Mouse (Mus musculus): ENCODE measurements around the gene Eml1.

Eml1 gene

GRCm38 (mm10) chr12:108370596-108371428 is at the start of gene Eml1:
TSS of gene Eml1 (plus strand) at chr12:108370957.
- DNase-seq (ENCODE audit: low spot score), result peak; percentile 84

GRCm38 (mm10) chr12:108326401-108326800 is 44.4 kb upstream of the Eml1 start:
- no peak for DNase-seq (ENCODE audit: low spot score)

- no peak for DNase-seq (ENCODE audit: low spot score)
Observed at GRCm38 (mm10) chr12:108327889-108328491, 42.8 kb upstream of the Eml1 start.

- DNase-seq (ENCODE audit: low spot score), result peak; percentile 88
Observed at GRCm38 (mm10) chr12:108333056-108333455, 37.7 kb upstream of the Eml1 start.

GRCm38 (mm10) chr12:108333481-108333882 is 37.3 kb upstream of the Eml1 start:
- DNase-seq (ENCODE audit: low spot score), result no peak

GRCm38 (mm10) chr12:108333895-108334445 is 36.8 kb upstream of the Eml1 start, which contains the start of gene Cyp46a1:
TSS of gene Cyp46a1 (plus strand) at chr12:108334381.
- peak; percentile 99 for DNase-seq (ENCODE audit: low spot score)

GRCm38 (mm10) chr12:108334529-108334928 is 36.2 kb upstream of the Eml1 start:
- DNase-seq (ENCODE audit: low spot score), result no peak

- DNase-seq (ENCODE audit: low spot score), result peak; percentile 22
Observed at GRCm38 (mm10) chr12:108338572-108339190, 32.1 kb upstream of the Eml1 start.

GRCm38 (mm10) chr12:108348151-108348550 is 22.6 kb upstream of the Eml1 start:
- DNase-seq (ENCODE audit: low spot score), result no peak

- no peak for DNase-seq (ENCODE audit: low spot score)
Observed at GRCm38 (mm10) chr12:108349026-108349425, 21.7 kb upstream of the Eml1 start.

GRCm38 (mm10) chr12:108350931-108351330 is 19.8 kb upstream of the Eml1 start:
- no peak for DNase-seq (ENCODE audit: low spot score)

GRCm38 (mm10) chr12:108352371-108353136 is 18.2 kb upstream of the Eml1 start:
- no peak for DNase-seq (ENCODE audit: low spot score)

- DNase-seq (ENCODE audit: low spot score), result no peak
Observed at GRCm38 (mm10) chr12:108354284-108354683, 16.5 kb upstream of the Eml1 start.

- no peak for DNase-seq (ENCODE audit: low spot score)
Observed at GRCm38 (mm10) chr12:108355271-108355670, 15.5 kb upstream of the Eml1 start.

- no peak for DNase-seq (ENCODE audit: low spot score)
Observed at GRCm38 (mm10) chr12:108355986-108356385, 14.8 kb upstream of the Eml1 start.

GRCm38 (mm10) chr12:108363796-108364195 is 7.0 kb upstream of the Eml1 start:
- peak; percentile 84 for DNase-seq (ENCODE audit: low spot score)

- DNase-seq (ENCODE audit: low spot score), result peak; percentile 72
Observed at GRCm38 (mm10) chr12:108365340-108365739, 5.4 kb upstream of the Eml1 start.

GRCm38 (mm10) chr12:108365868-108366267 is 4.9 kb upstream of the Eml1 start:
- no peak for DNase-seq (ENCODE audit: low spot score)

- peak; percentile 66 for DNase-seq (ENCODE audit: low spot score)
Observed at GRCm38 (mm10) chr12:108367909-108368308, 2.8 kb upstream of the Eml1 start.

- no peak for DNase-seq (ENCODE audit: low spot score)
Observed at GRCm38 (mm10) chr12:108368921-108369320, 1.8 kb upstream of the Eml1 start.

- DNase-seq (ENCODE audit: low spot score), result peak; percentile 48
Observed at GRCm38 (mm10) chr12:108371429-108371765, 640 bp downstream of the Eml1 start.

GRCm38 (mm10) chr12:108372241-108372640 is 1.5 kb downstream of the Eml1 start:
- DNase-seq (ENCODE audit: low spot score), result no peak
